In the genomic region with DNA sequence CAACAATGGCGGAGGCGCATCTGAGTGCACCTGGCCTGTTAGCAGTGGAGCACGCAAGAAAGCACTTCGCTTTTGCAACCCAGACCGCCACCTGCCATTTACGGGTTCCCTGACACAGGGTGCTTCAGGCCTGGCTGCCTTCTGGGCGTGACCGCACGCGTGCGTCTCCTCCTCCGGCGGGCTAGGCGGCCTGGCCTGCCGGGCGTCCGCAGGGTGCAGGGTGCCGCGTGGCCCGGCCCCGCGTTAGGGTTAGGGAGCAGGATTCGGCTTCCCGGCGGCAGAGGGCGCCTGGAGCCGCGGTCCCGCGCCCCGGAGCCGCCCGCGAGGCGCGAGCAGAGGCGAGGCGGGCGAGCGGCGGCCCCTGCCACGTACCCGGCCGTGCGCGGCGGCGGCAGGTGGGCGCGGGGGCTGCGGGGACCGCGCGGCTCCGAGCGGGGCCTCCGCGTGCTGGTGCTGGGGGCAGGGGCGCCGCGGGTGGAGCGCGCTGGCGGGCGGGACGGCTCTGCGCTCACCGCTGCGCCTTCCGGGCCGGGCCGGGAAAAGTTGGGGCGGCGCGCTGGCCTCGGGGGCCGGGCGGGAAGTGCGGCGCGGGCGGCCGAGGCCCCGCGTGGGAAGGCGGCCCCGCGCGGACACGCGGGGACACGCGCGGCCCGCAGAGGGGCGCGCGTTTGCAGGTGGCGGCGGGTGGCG, we compare ENCODE assay signal across 7 mouse cellular contexts. TPM values are rescaled to one million over a fixed set of nuclear protein-coding genes. Genes with fewer than 3 reads are reported as not detected.
DNase-seq lines count a peak whose midpoint lies in the region; ATAC-seq and TF ChIP-seq lines count a peak whose summit lies in the region.

TSS of gene Smco4 (plus strand) at position 198 of the 690 bp plus-strand sequence.

- H3K4me1 ChIP-seq in intestine, embryonic 16.5 days (ENCODE audit: control insufficient read depth, insufficient read depth, low read length), result peaks cover 15% of the 10 kb centered on the region
- H3K4me1 ChIP-seq in limb, embryonic 14.5 days (ENCODE audit: control insufficient read depth, insufficient read depth, low read length), result peaks cover 17% of the 10 kb centered on the region
- peaks cover 19% of the 10 kb centered on the region for H3K4me1 ChIP-seq in midbrain, embryonic 14.5 days (ENCODE audit: control insufficient read depth, insufficient read depth, low read length)

- no peaks in the 10 kb centered on the region for H3K9me3 ChIP-seq in intestine, embryonic 16.5 days (ENCODE audit: control insufficient read depth, low read length)
- H3K9me3 ChIP-seq in limb, embryonic 14.5 days (ENCODE audit: control insufficient read depth, low read length), result no peaks in the 10 kb centered on the region
- H3K9me3 ChIP-seq in midbrain, embryonic 14.5 days (ENCODE audit: control insufficient read depth, low read length), result no peaks in the 10 kb centered on the region

- H3K4me2 ChIP-seq in intestine, embryonic 16.5 days (ENCODE audit: low read depth, low read length), result peak within 1 kb of the TSS; percentile 77
- peak within 1 kb of the TSS; percentile 94 for H3K4me2 ChIP-seq in limb, embryonic 14.5 days (replicated peaks; ENCODE audit: low read depth, low read length, severe bottlenecking)
- H3K4me2 ChIP-seq in midbrain, embryonic 14.5 days (ENCODE audit: low read length), result peak within 1 kb of the TSS; percentile 99

- H3K27me3 ChIP-seq in intestine, embryonic 16.5 days (replicated peaks; ENCODE audit: control insufficient read depth, insufficient read depth, low read length), result no peaks in the 10 kb centered on the region
- no peaks in the 10 kb centered on the region for H3K27me3 ChIP-seq in limb, embryonic 14.5 days (ENCODE audit: control insufficient read depth, insufficient read depth, low read length)
- no peaks in the 10 kb centered on the region for H3K27me3 ChIP-seq in midbrain, embryonic 14.5 days (ENCODE audit: control insufficient read depth, insufficient read depth, low read length)

- peak within 1 kb of the TSS; percentile 91 for H3K9ac ChIP-seq in intestine, embryonic 16.5 days (ENCODE audit: low read depth, low read length)
- H3K9ac ChIP-seq in limb, embryonic 14.5 days (ENCODE audit: low read depth, low read length, severe bottlenecking), result peak within 1 kb of the TSS; percentile 91
- peak within 1 kb of the TSS; percentile 73 for H3K9ac ChIP-seq in midbrain, embryonic 14.5 days (replicated peaks; ENCODE audit: low read length)

- ATAC-seq in granulocyte monocyte progenitor cell, adult 5-6 weeks (replicated peaks; ENCODE audit: poor library complexity, severe bottlenecking), result peak; percentile 89
- ATAC-seq in intestine, embryonic 16.5 days, result peak; percentile 94
- ATAC-seq in limb, embryonic 14.5 days (ENCODE audit: low FRiP score, low read depth), result peak; percentile 76
- ATAC-seq in midbrain, embryonic 14.5 days (ENCODE audit: low FRiP score, low TSS enrichment), result peak; percentile 86

- 2% methylated on average over 73 of the region's 101 CpGs for WGBS in intestine, embryonic 16.5 days
- under 1% methylated on average over 64 of the region's 101 CpGs for WGBS in limb, embryonic 14.5 days
- under 1% methylated on average over 83 of the region's 101 CpGs for WGBS in midbrain, embryonic 14.5 days

- no peak for TF ChIP-seq POLR2A in limb, embryonic 14.5 days (IDR thresholded peaks at IDR 0.05; ENCODE audit: borderline replicate concordance, extremely low read depth, insufficient read depth, insufficient read length)

- peak within 1 kb of the TSS; percentile 78 for H3K4me3 ChIP-seq in intestine, embryonic 16.5 days (ENCODE audit: low read length)
- H3K4me3 ChIP-seq in limb, embryonic 14.5 days (replicated peaks; ENCODE audit: low read length), result peak within 1 kb of the TSS; percentile 74
- H3K4me3 ChIP-seq in midbrain, embryonic 14.5 days (replicated peaks; ENCODE audit: low read depth, low read length), result peak within 1 kb of the TSS; percentile 65

- peak within 1 kb of the TSS; percentile 63 for H3K27ac ChIP-seq in intestine, embryonic 16.5 days (ENCODE audit: low read length)
- H3K27ac ChIP-seq in limb, embryonic 14.5 days (replicated peaks; ENCODE audit: low read depth, low read length), result peak within 1 kb of the TSS; percentile 70
- H3K27ac ChIP-seq in midbrain, embryonic 14.5 days (replicated peaks; ENCODE audit: low read depth, low read length), result peak within 1 kb of the TSS; percentile 52

- H3K36me3 ChIP-seq in intestine, embryonic 16.5 days (ENCODE audit: control insufficient read depth, insufficient read depth, low read length), result no peaks in the 10 kb centered on the region
- H3K36me3 ChIP-seq in limb, embryonic 14.5 days (ENCODE audit: control insufficient read depth, insufficient read depth, low read length), result no peaks in the 10 kb centered on the region
- H3K36me3 ChIP-seq in midbrain, embryonic 14.5 days (ENCODE audit: control insufficient read depth, insufficient read depth, low read length), result no peaks in the 10 kb centered on the region

- DNase-seq in adrenal gland, postnatal 14 days, result peak; percentile 89
- DNase-seq in embryo, embryonic 10.5 days (ENCODE audit: low spot score), result peak; percentile 78
- peak; percentile 49 for DNase-seq in limb, embryonic 14.5 days (ENCODE audit: low spot score)
- peak; percentile 85 for DNase-seq in midbrain, embryonic 14.5 days
- peak; percentile 59 to 66 for DNase-seq in spleen, postnatal 36 days (ENCODE audit: low spot score in 2 of 2)

RNA-seq across cellular contexts. Expression of gene Smco4, which starts in this region (rescaled TPM):
- total RNA-seq in adrenal gland, postnatal 14 days (2021), result 32.1 and 38.9 TPM in 2 replicates
- 29.3 and 46.2 TPM in 2 replicates for total RNA-seq in granulocyte monocyte progenitor cell, adult 5-6 weeks (2014; fragmentation: Nextera tagmentation)
- total RNA-seq in granulocyte monocyte progenitor cell, adult 5-6 weeks (2017), result 11.2 and 13.8 TPM in 2 replicates
- polyA plus RNA-seq in intestine, embryonic 16.5 days (2015; fragmentation: Nextera tagmentation; extraction: Ambion mirVana), result 2.5 and 3.4 TPM in 2 replicates
- polyA plus RNA-seq in limb, embryonic 14.5 days (2012; rRNA removed), result 24.5 and 26.2 TPM in 2 replicates
- polyA plus RNA-seq in limb, embryonic 14.5 days (2014; fragmentation: Nextera tagmentation; extraction: Ambion mirVana), result 5.6 and 6.9 TPM in 2 replicates
- 1.3 and 2.1 TPM in 2 replicates for polyA plus RNA-seq in midbrain, embryonic 14.5 days (2014; fragmentation: Nextera tagmentation; extraction: Ambion mirVana)

Comparison
In these comparisons a context has a peak if more than half of its experiments do, and no peak if none do; other contexts are left out.
1. Peak in every context shown above with its lines: DNase-seq, ATAC-seq, H3K4me3 ChIP-seq and H3K27ac ChIP-seq.